Comparison of ENCODE assay signal across 19 mouse cellular contexts in genomic region chr17:27299297-27299696, GRCm38 (mm10).
DNase-seq lines count a peak whose midpoint lies in the region; ATAC-seq and TF ChIP-seq lines count a peak whose summit lies in the region.
"Had no signal": no experiment of that assay in that cellular context is flagged by ENCODE, and none has a peak within 500 bp of the region (broad histone marks: within the 10 kb centered on the region; RNA-seq: fewer than 3 reads in every experiment).

No protein-coding gene starts in this region.

- no peak overlapping the region for H3K9ac ChIP-seq in liver, postnatal 0 days (replicated peaks)
- no peak overlapping the region for H3K9ac ChIP-seq in liver, embryonic 11.5 days (ENCODE audit: low read depth, low read length)
- H3K9ac ChIP-seq in CH12.LX (ENCODE audit: insufficient read depth, low read depth): no peak overlapping the region
- H3K9ac ChIP-seq in forebrain, postnatal 0 days: no peak overlapping the region
- no peak overlapping the region for H3K9ac ChIP-seq in forebrain, embryonic 12.5 days
- H3K9ac ChIP-seq: forebrain, embryonic 15.5 days; heart, embryonic 13.5 days; kidney, embryonic 15.5 days; liver, embryonic 13.5 days had no signal

- ATAC-seq in liver, postnatal 0 days: no peak
- no peak for ATAC-seq in liver, embryonic 11.5 days (replicated peaks; ENCODE audit: low FRiP score)
- ATAC-seq in forebrain, postnatal 0 days: no peak
- no peak for ATAC-seq in forebrain, embryonic 12.5 days (ENCODE audit: low FRiP score)
- ATAC-seq: forebrain, embryonic 15.5 days; hindbrain, postnatal 0 days; Patski had no signal

- no peak for TF ChIP-seq POLR2A in CH12.LX (IDR thresholded peaks at IDR 0.05; ENCODE audit: low read depth, low read length)

- no peak overlapping the region for H3K4me3 ChIP-seq in liver, postnatal 0 days (ENCODE audit: low read depth, low read length)
- no peak overlapping the region for H3K4me3 ChIP-seq in liver, embryonic 11.5 days (ENCODE audit: low read depth, low read length)
- H3K4me3 ChIP-seq in CH12.LX (replicated peaks in 1 of 3; ENCODE audit: low read depth in 2 of 3, low read length in 2 of 3, poor library complexity in 1 of 3): no peak overlapping the region
- no peak overlapping the region for H3K4me3 ChIP-seq in forebrain, postnatal 0 days (ENCODE audit: low read depth, low read length)
- H3K4me3 ChIP-seq in forebrain, embryonic 12.5 days (replicated peaks): no peak overlapping the region
- H3K4me3 ChIP-seq: forebrain, embryonic 15.5 days; heart, embryonic 13.5 days; kidney, embryonic 15.5 days; liver, embryonic 13.5 days had no signal

- dilution Hi-C loops in CH12.LX (cut with MboI; ENCODE audit: extremely low pct_ligation_motif_present, extremely low pct_unique_long_range_greater_than_20kb, low sequenced_read_pairs): no loop called here

- H3K27ac ChIP-seq in liver, postnatal 0 days (ENCODE audit: low read depth): no peak overlapping the region
- no peak overlapping the region for H3K27ac ChIP-seq in liver, embryonic 11.5 days (ENCODE audit: low read depth, low read length)
- no peak overlapping the region for H3K27ac ChIP-seq in CH12.LX (ENCODE audit: insufficient read depth, low read depth)
- H3K27ac ChIP-seq in forebrain, postnatal 0 days (ENCODE audit: low read depth, low read length): no peak overlapping the region
- no peak overlapping the region for H3K27ac ChIP-seq in forebrain, embryonic 12.5 days
- H3K27ac ChIP-seq: forebrain, embryonic 15.5 days; heart, embryonic 13.5 days; hindbrain, postnatal 0 days; kidney, embryonic 15.5 days; liver, embryonic 13.5 days had no signal

- H3K4me1 ChIP-seq in liver, postnatal 0 days (ENCODE audit: insufficient read depth): no peaks in the 10 kb centered on the region
- no peaks in the 10 kb centered on the region for H3K4me1 ChIP-seq in liver, embryonic 11.5 days (replicated peaks; ENCODE audit: control insufficient read depth, insufficient read depth, low read length)
- no peaks in the 10 kb centered on the region for H3K4me1 ChIP-seq in CH12.LX (ENCODE audit: control insufficient read depth in 1 of 2, insufficient read depth in 2 of 2)
- no peaks in the 10 kb centered on the region for H3K4me1 ChIP-seq in forebrain, postnatal 0 days (ENCODE audit: insufficient read depth)
- no peaks in the 10 kb centered on the region for H3K4me1 ChIP-seq in forebrain, embryonic 12.5 days
- H3K4me1 ChIP-seq: liver, embryonic 13.5 days had no signal

- intact Hi-C loops in gastrocnemius, postnatal 36 days (cut with DNase I): no loop called here

- TF ChIP-seq RAD21 in CH12.LX (IDR thresholded peaks at IDR 0.05; ENCODE audit: low read depth, low read length): no peak; the same call in 1 of the 2 replicates

- no peaks in the 10 kb centered on the region for H3K9me3 ChIP-seq in liver, postnatal 0 days (ENCODE audit: low read length)
- H3K9me3 ChIP-seq in liver, embryonic 11.5 days (ENCODE audit: control insufficient read depth, low read length): no peaks in the 10 kb centered on the region
- H3K9me3 ChIP-seq in CH12.LX (replicated peaks; ENCODE audit: low read length): peaks cover 9% of the 10 kb centered on the region
- no peaks in the 10 kb centered on the region for H3K9me3 ChIP-seq in forebrain, postnatal 0 days (ENCODE audit: low read length)
- H3K9me3 ChIP-seq in forebrain, embryonic 12.5 days: 0 out of 2 replicates have a peak, but pooled peaks cover 6% of the 10 kb centered on the region
- H3K9me3 ChIP-seq: forebrain, embryonic 15.5 days; kidney, embryonic 15.5 days had no signal

- TF ChIP-seq EP300 in liver, postnatal 0 days (IDR thresholded peaks at IDR 0.05; ENCODE audit: low read depth): no peak
- no peak for TF ChIP-seq EP300 in CH12.LX (IDR thresholded peaks at IDR 0.05; ENCODE audit: low read length)

- no peaks in the 10 kb centered on the region for H3K36me3 ChIP-seq in liver, postnatal 0 days (replicated peaks; ENCODE audit: insufficient read depth, low read length)
- no peaks in the 10 kb centered on the region for H3K36me3 ChIP-seq in liver, embryonic 11.5 days (ENCODE audit: control insufficient read depth, insufficient read depth, low read length)
- H3K36me3 ChIP-seq in CH12.LX (replicated peaks in 1 of 2; ENCODE audit: control insufficient read depth in 1 of 2, insufficient read depth in 1 of 2, low read length in 1 of 2): no peaks in the 10 kb centered on the region
- H3K36me3 ChIP-seq in forebrain, postnatal 0 days (ENCODE audit: insufficient read depth): no peaks in the 10 kb centered on the region
- H3K36me3 ChIP-seq in forebrain, embryonic 12.5 days (replicated peaks): no peaks in the 10 kb centered on the region
- H3K36me3 ChIP-seq: forebrain, embryonic 15.5 days; heart, embryonic 13.5 days; kidney, embryonic 15.5 days; liver, embryonic 13.5 days had no signal

- in situ Hi-C loops in CH12.LX (cut with MboI; ENCODE audit: low pct_ligation_motif_present, low pct_unique_long_range_greater_than_20kb, low sequenced_read_pairs): no loop called here

- 76% methylated on average over 4 of the region's 4 CpGs for WGBS in liver, postnatal 0 days (ENCODE audit: insufficient replicate concordance)
- WGBS in liver, embryonic 11.5 days: 71% methylated on average over 4 of the region's 4 CpGs
- WGBS in forebrain, postnatal 0 days: 78% methylated on average over 4 of the region's 4 CpGs
- WGBS in forebrain, embryonic 12.5 days: 80% methylated on average over 4 of the region's 4 CpGs

- peak; percentile 3 to 12 for DNase-seq in gastrocnemius, postnatal 36 days
- DNase-seq in gastrocnemius, postnatal 4 days (ENCODE audit: low spot score in 2 of 2): no peak
- DNase-seq in liver, postnatal 0 days: no peak
- no peak for DNase-seq in liver, embryonic 11.5 days (ENCODE audit: low spot score)
- no peak for DNase-seq in CH12.LX (ENCODE audit: extremely low read depth)
- peak; percentile 49 for DNase-seq in R1 (ENCODE audit: low read depth, low spot score)
- DNase-seq in forebrain, postnatal 0 days: no peak
- DNase-seq: heart, postnatal 4 days; layer of hippocampus, adult 9-11 months; liver, embryonic 13.5 days; midbrain, embryonic 14.5 days; right cerebral cortex, adult 18-20 months; thymus, adult 2 months had no signal

- no peaks in the 10 kb centered on the region for H3K27me3 ChIP-seq in liver, postnatal 0 days (ENCODE audit: insufficient read depth, low read length)
- no peaks in the 10 kb centered on the region for H3K27me3 ChIP-seq in liver, embryonic 11.5 days (replicated peaks; ENCODE audit: control insufficient read depth, insufficient read depth, low read length)
- H3K27me3 ChIP-seq in CH12.LX (replicated peaks): peaks cover 79% of the 10 kb centered on the region
- no peaks in the 10 kb centered on the region for H3K27me3 ChIP-seq in forebrain, postnatal 0 days (ENCODE audit: insufficient read depth, low read length)
- peaks cover 13% of the 10 kb centered on the region; the same call in 1 of the 2 replicates for H3K27me3 ChIP-seq in forebrain, embryonic 12.5 days
- H3K27me3 ChIP-seq: forebrain, embryonic 15.5 days; kidney, embryonic 15.5 days; liver, embryonic 13.5 days had no signal

- H3K4me2 ChIP-seq in liver, postnatal 0 days (ENCODE audit: low read depth, low read length): no peak overlapping the region
- no peak overlapping the region for H3K4me2 ChIP-seq in liver, embryonic 11.5 days
- H3K4me2 ChIP-seq in CH12.LX (ENCODE audit: insufficient read depth, low read depth, poor library complexity, severe bottlenecking): no peak overlapping the region
- no peak overlapping the region for H3K4me2 ChIP-seq in forebrain, postnatal 0 days (ENCODE audit: low read depth)
- H3K4me2 ChIP-seq in forebrain, embryonic 12.5 days: no peak overlapping the region
- H3K4me2 ChIP-seq: forebrain, embryonic 15.5 days; heart, embryonic 13.5 days; kidney, embryonic 15.5 days; liver, embryonic 13.5 days had no signal

- no peaks in the 10 kb centered on the region for H3K79me2 ChIP-seq in CH12.LX (replicated peaks; ENCODE audit: control insufficient read depth, extremely low read depth, insufficient read depth, poor library complexity, severe bottlenecking)

- TF ChIP-seq CTCF in liver, postnatal 0 days (IDR thresholded peaks at IDR 0.05; ENCODE audit: low read depth): peak; percentile 27
- peak in 1 of 2 experiments; percentile 53; a peak in 2 of 4 replicates for TF ChIP-seq CTCF in CH12.LX (conservative IDR thresholded peaks at IDR 0.05 in 1 of 2, IDR thresholded peaks at IDR 0.05 in 1 of 2; ENCODE audit: low read depth in 2 of 2, low read length in 2 of 2)
- no peak for TF ChIP-seq CTCF in forebrain, postnatal 0 days (IDR thresholded peaks at IDR 0.05; ENCODE audit: low read depth)

TF ChIP-seq in CH12.LX, 34 proteins besides CTCF, POLR2A, EP300 and RAD21:
- TF ChIP-seq SMC3 (IDR thresholded peaks at IDR 0.05; ENCODE audit: low read depth, low read length) (peak; percentile 27), NELFE (IDR thresholded peaks at IDR 0.05; ENCODE audit: low read depth, low read length) (no peak)

Comparison
In these comparisons a context has a peak if more than half of its experiments do, and no peak if none do; other contexts are left out.
1. DNase-seq: peak in gastrocnemius, postnatal 36 days (2 of 2) and R1 (single experiment); none in gastrocnemius, postnatal 4 days (0 of 2), liver, postnatal 0 days (single experiment), liver, embryonic 11.5 days (single experiment), CH12.LX (single experiment) and forebrain, postnatal 0 days (single experiment).